Mouse (Mus musculus): ENCODE results near the gene Cachd1.

The Cachd1 gene

DNA sequence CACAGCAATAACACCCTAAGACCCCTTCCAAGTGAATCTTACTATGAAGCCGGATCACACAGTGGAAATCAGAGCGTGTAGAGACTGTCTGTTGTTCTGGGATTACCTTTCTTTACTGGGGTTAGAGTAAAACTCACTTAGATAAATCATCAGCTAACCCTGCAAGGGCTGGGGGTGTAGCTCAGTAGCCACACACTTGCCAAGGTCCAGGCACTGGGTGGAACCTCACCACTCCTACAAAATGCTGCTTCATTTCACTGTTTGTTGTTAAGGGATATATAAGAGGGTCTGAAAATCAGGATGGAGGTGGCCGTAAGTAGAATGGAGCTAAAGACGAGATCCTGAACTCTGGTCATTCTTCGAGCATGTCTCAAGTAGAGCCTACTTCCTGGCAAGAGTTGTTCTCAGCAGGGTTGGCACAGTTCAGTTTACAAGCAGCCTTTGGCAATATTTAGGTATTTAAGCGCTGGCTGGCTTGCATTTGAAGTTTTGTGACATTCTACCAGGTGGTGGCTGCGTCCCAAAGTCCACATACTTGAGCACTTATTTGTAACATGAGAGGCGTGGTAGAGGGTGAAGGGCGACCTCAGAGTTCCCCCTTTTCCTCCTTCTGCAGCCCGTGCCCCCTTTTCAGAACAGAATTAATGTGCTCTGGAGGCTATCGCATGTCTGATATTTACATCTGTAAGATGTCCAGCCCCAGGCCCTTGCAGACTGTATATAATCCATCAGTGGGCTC is 146.5 kb downstream of the Cachd1 start:
- in situ Hi-C loops (cut with MboI, MseI) = no loop called here

DNA sequence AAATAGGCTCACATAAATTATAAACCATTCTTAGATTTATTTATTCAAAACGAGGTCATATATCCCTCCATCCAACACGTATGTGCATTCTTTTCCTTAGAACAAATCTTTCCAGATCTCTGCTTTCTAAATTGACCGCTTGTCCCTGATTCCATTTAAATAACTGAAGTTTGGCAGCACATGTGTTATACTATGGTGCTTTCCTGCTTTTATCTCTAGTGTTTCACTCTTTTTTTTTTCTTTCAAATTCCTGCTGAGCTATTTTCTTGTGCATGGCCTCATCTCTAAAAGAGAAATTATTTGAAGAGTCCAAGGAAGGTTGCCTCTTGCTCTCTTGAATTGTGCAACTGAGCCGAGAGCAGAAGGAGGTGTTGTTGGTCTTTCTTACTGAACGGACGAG is 147.1 kb downstream of the Cachd1 start:
- in situ Hi-C loops (cut with MboI, MseI) = no loop called here

DNA sequence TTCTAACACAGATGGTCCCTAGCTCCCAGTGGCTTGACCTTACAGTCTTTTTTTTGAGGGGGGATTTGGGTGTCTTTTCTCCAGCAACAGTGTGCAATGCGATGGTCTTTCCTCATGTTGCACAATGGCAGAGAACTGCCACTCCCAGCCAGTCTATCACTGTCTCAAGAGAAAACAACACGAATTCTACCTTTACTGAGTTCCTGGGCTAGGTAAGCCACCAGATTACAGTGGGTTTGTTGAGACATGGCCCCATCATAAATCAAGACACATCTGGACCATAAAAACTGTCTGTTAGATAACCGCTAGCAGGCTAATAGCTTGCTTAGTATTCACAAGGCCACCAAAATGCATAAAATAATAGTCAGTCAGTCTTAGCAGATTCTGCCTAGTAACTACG is 147.8 kb downstream of the Cachd1 start:
- in situ Hi-C loops (cut with MboI, MseI) = no loop called here

DNA sequence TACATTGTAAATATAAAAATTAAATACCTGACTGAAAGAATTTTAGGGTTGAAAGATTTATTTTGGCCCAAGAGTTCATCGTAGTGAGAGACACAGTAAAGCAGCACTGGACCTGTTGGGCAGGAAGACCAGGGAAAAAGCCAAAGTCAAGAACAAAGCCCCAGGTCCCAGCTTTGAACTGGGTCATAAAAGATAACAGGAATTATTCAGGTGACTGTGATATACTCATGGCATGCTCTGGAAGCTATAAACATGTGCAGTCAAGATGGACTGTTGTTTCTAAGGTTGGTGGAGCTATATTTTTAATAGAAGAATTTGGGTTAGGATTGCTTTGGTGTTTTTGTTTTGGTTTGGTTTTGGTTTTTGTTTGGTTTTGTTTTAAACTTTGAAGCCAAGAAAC is 148.7 kb downstream of the Cachd1 start:
- in situ Hi-C loops (cut with MboI, MseI) = no loop called here

DNA sequence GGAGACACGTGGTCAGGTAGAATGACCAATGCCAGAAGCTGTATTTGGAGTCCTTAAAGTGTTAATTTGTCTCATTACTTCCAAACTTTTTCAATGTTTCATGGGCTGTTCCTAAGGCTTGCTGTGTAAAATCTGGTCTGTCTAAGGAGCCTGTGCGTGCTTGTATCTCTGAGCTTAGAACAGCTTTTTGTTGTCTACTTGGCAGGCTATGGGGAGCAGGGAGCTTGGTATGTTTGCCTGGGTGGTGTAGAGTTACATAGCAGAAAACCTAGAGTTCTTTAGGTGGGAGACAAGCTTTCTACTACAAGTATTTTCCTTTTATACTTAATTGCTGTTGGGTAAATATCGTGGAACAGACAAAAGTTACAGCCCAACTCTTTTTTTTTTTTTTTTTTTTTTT is 150.1 kb downstream of the Cachd1 start:
- in situ Hi-C loops (cut with MboI, MseI) = no loop called here

DNA sequence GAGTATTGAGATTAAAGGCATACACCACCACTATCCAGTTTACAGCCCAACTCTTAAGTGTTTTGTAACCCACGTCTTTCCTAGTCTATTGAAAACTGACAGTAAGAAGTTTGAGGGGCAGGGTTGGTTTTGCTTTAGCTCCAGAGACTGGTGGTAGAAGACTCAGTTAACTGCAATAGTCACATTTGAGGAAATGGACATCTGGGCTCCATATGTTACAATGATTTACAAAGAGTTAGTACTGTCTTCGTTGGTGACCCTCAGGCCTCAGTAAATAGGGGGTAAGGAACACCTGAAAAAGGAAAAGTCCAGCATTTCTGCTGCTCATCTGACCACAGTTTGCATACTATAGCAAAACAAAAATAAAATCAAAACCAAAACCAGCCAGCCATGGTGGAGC is 150.6 kb downstream of the Cachd1 start:
- in situ Hi-C loops (cut with MboI, MseI) = no loop called here

DNA sequence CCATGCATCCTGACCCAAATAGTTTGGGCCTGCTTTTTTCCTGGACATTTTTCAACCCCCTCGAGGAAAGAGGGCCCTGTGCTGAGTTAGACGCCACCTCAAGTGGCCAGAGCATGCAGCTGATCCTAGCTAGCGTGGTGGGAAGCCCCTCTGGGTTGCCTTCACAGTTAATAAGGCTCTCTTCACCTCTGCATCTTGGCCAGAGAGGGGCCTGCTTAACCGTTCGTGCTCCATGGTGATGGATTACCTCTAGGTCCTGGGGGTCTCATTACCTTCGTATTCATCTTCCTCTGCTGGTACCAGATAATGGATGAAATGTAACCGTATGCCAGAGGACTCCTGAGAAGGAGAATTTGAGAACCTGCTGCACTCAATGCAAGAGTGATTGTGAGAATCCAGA is 167.2 kb downstream of the Cachd1 start:
- in situ Hi-C loops (cut with MboI, MseI) = no loop called here

DNA sequence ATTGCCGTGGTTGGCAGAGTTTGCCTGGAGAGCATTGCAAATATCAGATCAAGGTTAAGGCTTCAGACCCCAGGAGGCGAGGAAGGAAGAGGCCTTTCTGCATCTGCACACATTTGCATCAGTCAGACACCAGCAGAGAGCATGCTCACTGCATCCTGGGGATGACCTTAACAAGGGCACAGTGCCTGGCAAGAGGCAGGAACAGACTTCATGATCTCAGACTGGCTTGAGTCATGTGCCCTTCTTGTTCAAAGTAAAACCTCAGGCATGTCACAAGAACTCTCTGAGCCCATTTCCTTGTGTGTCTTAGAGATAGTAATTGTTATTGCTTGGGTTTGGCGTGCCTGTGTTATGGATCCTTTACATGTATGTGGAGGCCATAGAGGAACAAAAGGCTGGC is 167.8 kb downstream of the Cachd1 start:
- in situ Hi-C loops (cut with MboI, MseI) = no loop called here

DNA sequence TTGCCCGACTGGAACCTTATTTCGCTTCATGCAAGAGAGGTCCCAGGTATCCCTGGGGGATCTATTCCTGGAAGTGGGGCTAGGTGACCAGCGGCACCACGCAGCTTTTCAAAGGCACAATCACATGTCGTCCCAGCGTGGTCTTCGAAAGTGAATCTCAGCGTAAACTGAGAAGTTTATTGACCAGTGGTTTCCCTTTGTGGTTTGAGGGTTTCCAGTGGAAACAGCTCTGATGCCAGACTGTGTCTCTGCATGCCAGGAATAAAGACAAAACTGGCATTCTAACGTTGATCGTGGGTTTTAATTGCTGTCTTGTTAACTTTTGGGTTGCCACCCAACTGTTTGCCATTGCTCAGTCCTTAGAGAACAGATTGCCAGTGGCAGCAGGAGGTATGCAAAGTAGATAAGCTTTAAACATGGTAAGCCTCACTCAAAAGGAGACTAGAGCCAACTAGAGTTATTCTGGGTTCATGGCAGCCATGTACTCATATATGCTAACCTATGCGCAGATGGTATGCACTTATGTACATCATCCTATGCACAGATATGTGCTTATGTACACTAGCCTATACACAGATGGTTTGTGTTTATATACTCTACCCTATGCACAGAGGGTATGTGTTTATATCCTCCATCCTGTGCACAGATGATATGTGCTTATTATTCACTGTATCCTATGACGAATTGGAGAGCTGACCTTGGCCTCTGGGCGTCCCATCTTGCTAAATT is 168.9 kb downstream of the Cachd1 start:
- in situ Hi-C loops (cut with MboI, MseI) = no loop called here

DNA sequence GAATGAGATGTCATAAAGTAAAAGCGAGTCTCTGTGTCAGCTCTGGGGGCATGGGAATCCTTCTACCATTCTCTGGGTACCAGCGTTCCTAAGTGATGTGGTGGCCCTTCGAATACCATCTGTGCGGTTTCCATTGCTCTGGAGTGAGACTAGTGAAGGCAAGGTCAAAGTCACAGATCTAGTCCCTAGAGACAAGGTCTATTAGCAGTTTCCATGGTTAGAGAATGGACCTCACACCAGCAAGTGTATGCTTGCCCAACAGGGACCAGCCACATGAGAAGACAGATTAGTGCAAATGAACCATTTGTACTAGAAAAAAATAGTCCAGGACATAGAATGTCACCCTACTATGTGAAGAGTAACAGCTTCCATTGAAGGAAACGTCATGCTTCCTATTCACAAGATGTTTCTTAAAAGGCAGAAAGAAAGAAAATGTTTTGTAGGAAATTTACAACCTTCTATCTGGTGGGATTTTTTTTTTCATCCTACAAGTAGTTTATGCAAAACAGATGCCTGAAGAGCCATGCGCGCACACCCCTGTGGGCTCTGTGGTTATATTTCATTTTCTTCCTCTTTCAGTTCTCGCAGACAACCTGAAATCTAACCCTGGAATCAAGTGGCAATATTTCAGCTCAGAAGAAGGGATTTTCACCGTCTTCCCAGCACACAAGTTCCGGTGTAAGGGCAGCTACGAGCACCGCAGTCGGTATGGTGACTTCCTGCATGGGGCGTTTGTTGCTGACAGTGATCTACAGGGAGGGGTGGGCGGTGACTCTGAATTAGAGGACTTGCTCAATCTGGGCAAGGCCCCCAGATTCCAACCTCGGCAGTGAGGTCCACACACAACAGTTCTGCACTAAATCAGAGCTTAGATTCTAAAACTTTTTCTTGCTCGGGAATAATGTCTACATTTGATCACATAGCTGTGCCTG is 172.3 kb downstream of the Cachd1 start:
- in situ Hi-C loops (cut with MboI, MseI) = no loop called here

DNA sequence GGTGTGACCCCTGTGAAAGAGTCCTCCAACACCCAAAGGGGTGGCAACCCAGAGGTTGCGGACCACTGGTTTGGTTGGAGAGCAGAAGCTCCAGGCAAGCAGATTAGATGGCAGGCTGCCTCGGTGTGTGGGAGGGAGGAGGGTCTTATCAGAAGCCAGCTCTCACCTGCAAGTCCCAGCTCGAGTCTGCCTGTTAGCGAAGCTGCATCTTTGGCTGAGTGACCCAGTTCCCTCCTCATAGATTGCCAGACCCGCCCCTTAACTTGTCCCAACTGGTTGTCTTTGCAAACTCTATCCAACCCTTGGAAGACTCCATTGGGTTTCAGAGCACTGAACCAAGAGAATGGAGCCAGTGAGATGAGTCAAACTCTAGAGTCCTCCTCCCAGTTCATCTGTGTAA is 173.8 kb downstream of the Cachd1 start:
- in situ Hi-C loops (cut with MboI, MseI) = no loop called here

DNA sequence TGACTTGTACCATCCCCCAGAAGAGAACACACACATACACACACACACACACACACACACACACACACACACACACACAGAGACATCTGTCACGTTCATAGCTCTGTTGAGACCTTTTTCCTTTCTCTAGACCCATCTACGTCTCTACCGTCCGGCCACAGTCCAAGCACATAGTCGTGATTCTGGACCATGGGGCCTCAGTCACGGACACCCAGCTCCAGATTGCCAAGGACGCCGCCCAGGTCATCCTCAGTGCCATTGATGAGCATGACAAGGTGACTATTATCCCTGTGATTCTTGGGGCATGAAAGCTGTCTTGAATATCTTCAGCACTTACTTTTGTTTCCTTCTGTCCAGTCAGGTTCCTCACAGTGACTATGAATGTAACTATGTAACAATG is 175.4 kb downstream of the Cachd1 start:
- in situ Hi-C loops (cut with MboI, MseI) = no loop called here

DNA sequence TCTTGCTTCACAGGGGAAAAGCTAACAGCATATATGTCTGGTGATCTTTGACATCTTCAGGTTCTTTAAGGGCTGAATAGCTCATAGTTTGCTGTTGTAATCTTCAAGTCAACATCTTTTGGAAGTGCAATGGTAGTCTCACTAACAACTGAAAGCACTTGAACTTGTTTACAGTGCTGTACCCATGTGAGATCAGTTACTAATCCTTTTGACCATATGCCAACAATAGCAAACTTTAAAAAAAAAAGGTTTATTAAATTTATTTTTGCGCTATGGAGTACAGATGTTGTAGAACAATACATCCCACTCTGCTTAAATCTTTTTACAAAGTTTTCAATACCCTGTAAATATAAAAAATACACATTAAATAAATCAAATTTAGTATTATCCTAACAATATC is 186.9 kb downstream of the Cachd1 start:
- in situ Hi-C loops (cut with MboI, MseI) = no loop called here

DNA sequence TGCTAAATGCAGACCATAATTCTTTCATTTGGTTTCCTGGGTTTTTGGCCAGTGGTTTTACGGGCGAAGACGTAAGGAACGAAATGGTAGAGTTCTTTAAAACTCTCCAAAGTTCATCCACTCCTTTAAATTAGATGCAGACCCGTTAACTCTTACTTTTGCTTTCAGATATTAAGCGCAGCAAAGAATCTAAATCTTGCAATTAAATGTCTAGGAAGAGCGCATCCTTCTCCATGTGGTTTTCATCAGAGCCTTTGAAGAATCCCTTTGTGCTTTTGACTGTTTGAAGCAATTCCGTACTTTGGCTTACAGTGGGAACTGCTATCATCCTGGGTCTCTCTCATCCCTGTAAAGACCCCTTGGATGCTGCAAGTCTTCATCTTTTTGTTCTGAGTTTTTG is 187.3 kb downstream of the Cachd1 start:
- in situ Hi-C loops (cut with MboI, MseI) = no loop called here

DNA sequence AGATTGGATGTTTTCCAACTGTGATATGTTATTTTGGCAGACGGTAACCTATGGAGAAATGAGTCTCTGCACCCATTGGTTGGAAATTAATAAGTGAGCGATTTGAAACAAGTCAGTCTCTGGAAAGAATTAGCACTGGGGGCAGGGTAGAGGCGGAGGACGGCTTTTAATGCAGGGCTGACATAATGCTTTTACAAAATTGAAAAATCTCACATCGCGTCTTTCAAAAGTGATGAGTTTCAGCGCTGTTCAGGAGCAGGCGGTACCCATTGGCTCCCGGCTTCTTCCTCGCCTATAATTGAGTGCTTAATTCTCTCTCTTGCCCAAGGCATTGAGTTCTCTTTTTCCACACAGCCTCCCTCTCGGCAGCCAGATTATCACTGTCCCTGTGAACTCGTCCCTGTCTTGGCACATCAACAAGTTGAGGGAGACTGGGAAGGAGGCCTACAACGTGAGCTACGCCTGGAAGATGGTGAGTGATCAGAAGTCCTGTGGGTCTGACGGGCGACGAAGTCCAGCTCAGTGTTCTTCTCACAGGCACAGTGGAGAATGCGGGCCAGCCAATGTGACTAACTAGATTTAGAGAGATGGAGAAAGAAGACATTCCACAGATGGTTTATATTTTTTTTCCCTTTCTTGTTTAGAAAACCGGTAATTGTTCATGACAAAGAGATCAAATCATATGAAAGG is 191.4 kb downstream of the Cachd1 start:
- in situ Hi-C loops (cut with MboI, MseI) = no loop called here

DNA sequence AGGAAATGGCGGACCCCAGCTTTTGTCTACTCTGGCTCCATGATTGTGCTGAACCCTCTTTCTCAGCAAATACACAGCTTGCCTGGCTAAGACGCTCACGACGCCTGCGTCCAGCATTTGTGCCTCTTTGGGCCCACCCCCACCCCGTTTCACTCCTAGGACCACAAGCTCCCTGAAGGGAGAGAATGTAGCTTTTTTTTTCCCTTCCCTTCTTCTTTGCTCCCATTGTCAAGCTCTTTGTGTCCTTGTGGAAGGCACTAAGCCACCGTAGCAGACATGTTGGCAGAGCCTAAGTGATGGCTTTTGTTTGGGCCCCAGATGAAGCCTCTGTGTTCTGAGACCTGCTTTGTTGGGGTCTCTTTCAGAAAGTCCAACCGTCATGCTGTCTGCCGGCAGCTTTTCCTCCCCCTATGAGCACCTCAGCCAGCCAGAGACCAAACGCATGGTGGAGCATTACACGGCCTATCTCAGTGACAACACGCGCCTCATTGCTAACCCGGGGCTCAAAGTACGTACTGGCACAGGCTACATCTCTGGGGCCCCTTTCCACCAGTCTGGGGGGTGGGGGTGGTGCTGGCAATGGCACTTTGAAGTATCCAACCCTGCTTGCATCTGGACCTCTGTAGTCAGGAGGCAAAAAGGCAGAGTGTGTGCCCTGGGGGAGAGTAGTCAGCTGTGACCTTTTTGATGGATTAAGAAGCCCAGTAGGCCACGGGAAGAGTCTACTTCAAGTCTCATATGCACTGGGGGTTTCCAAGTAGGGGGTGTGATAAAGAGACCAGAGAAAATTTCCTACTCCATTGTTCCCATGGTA is 197.4 kb downstream of the Cachd1 start:
- in situ Hi-C loops (cut with MboI, MseI) = no loop called here

DNA sequence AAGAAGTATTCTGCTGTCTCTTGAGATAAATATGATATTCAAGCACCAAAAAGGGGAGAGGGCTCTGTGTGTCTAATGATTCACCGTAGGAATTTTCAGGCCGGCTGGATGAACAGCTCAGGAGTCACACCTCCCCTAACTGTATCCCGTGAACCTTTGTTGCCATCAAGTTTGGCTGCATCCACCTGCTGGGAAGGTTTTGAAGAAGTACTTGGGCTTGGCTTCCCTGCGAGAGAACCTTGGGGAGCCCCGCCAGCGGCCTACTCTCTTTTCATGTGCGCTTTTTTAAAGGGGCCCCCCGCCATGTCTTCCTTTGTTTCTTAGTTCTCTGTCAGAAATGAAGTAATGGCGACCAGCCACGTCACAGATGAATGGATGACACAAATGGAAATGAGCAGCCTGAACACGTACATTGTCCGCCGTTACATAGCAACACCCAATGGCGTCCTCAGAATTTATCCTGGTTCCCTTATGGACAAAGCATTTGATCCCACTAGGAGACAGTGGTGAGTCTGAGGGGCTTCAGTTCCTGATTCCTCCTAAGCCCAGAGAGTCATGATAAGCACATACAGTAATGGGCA is 198.1 kb downstream of the Cachd1 start:
- in situ Hi-C loops (cut with MboI, MseI) = no loop called here

DNA sequence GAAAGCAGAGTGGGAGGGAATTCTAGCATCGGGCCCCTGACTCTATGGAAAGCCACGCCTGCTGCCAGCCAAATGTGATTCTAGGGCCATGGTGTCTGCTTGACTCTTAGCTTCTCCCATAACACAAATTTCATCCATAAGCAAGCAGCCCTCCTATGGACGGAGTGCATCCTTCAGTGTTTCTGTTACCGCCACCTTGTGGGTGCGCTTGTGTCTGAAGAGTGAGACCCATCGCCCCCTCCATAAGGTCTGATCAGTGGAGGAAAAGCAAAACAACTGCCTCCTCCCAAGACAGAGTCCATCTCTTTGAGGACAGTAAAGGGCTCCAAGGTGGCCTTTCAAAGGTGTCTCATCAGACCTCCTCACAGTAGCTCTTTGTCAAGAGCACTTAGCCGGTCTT is 201.0 kb downstream of the Cachd1 start:
- in situ Hi-C loops (cut with MboI, MseI) = no loop called here

DNA sequence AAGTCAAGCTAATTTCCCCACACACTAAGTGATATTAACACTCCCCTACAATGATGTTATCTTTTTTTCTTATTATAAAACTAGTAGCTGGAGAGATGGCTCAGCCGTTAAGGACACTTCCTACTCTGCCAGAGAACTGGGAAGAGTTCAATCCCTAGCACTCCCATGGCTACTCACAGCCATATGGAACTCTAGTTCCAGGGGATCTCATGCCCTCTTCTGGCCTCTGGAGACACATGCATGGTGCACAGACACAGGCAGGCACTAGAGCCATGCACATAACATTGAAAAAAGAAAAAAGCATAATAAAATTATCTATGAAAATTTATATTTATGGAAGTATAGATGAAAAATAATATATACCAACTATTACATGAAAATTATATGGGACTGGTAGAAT is 210.7 kb downstream of the Cachd1 start:
- in situ Hi-C loops (cut with MboI, MseI) = no loop called here

DNA sequence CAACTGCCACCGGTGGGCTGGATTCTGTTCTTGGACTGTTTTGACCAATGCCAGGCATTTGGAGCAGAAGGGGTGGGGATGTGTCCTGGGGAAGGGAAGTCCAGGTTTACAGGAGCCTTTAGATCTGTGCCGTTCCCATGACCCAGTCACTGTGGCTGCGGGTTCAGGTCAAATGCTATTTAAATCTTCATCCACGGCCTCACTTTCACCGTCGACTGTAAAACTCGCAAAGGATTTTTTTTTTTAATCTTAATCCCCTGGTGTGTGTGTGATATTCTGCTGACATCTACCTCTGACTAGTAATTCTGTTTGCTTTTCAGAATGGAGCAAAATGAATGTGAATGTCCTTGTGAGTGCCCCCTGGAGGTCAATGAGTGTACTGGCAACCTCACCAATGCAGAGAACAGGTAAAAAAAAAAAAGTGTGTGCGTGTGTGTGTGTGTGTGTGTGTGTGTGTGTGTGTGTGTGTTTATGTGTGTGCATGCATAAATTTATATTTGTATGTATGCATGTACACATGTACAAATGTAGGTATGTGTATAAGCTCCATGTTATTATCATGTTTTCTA is 211.8 kb downstream of the Cachd1 start:
- in situ Hi-C loops (cut with MboI, MseI) = no loop called here

Data from T-helper 2 cell (primary cell).